Mouse (Mus musculus) cortical plate, adult 2 months (tissue): Measurements from ENCODE around the gene Rims3. TPM values are rescaled to one million over a fixed set of nuclear protein-coding genes. Genes with fewer than 3 reads are reported as not detected.

Experiments used
- H3K27ac ChIP-seq: fragments of 200-500 bp; 2 replicates; pipeline ENCODE4 v1.5.1; 2012; ENCODE audit warnings: low read length, control low read depth, inconsistent platforms; ENCODE audit not compliant: insufficient read depth
- H3K4me1 ChIP-seq: fragments of 200-500 bp; 2 replicates; pipeline ENCODE4 v1.6.1; 2011; ENCODE audit warnings: low read length; ENCODE audit not compliant: control insufficient read depth, insufficient read depth
- H3K4me3 ChIP-seq: fragments of 200-500 bp; 2 replicates; pipeline ENCODE4 v1.5.1; 2011; ENCODE audit warnings: mild to moderate bottlenecking, low read length, control low read depth; ENCODE audit not compliant: insufficient read depth
- CTCF ChIP-seq: fragments of 200-500 bp; IDR thresholded peaks from 2 replicates; pipeline ENCODE4 v1.5.1; 2011; ENCODE audit warnings: mild to moderate bottlenecking, control low read depth, low read length; ENCODE audit not compliant: insufficient read depth; ENCODE audit errors: extremely low read depth
- POLR2A ChIP-seq: fragments of 200-500 bp; IDR thresholded peaks from 2 replicates; pipeline ENCODE4 v1.6.1; 2011; ENCODE audit warnings: mild to moderate bottlenecking, low read length, control low read depth; ENCODE audit not compliant: insufficient read depth; ENCODE audit errors: extremely low read depth
- polyA plus RNA-seq: library from polyadenylated mRNA; depleted of rRNA; stranded (reverse); fragments of >200 nt; gene quantifications from 2 replicates; pipeline ENCODE4 v1.2.3, GENCODE M21; 2012; rRNA removed

Gene Rims3
- polyA plus RNA-seq, 1 experiment = 95.7 TPM

- TF ChIP-seq POLR2A (no peak), CTCF (0 out of 2 replicates have a peak, but pooled peaks have one; percentile 28)
Observed at GRCm38 (mm10) chr4:120925386-120925785, 70.8 kb downstream of the Rims3 start.

GRCm38 (mm10) chr4:120928686-120929085, 74.1 kb downstream of the Rims3 start:
- Histone ChIP-seq H3K4me3 (no peak overlapping the region), H3K4me1 (no peaks in the 10 kb centered on the region), H3K27ac (no peak overlapping the region)
- TF ChIP-seq POLR2A (no peak), CTCF (no peak)

More at GRCm38 (mm10) chr4:120925386-120925785, 70.8 kb downstream of the Rims3 start:
- Histone ChIP-seq H3K4me1 (no peaks in the 10 kb centered on the region), H3K4me3 (peak overlapping the region; percentile 93), H3K27ac (no peak overlapping the region)

GRCm38 (mm10) chr4:120930736-120931135, 76.1 kb downstream of the Rims3 start:
- H3K27ac ChIP-seq = no peak overlapping the region
- no peaks in the 10 kb centered on the region for H3K4me1 ChIP-seq
- H3K4me3 ChIP-seq = no peak overlapping the region
- no peak for TF ChIP-seq POLR2A
- TF ChIP-seq CTCF = no peak

GRCm38 (mm10) chr4:120935006-120935405, 80.4 kb downstream of the Rims3 start:
- TF ChIP-seq POLR2A (no peak), CTCF (no peak)

More at GRCm38 (mm10) chr4:120935006-120935405, 80.4 kb downstream of the Rims3 start:
- Histone ChIP-seq H3K4me3 (no peak overlapping the region), H3K4me1 (no peaks in the 10 kb centered on the region), H3K27ac (no peak overlapping the region)

Other genes starting within 250 kb of the Rims3 start
- gene Cited4, start 188.2 kb upstream of the Rims3 start, polyA plus RNA-seq = 16.8 and 18.1 TPM in 2 replicates
- 10.9 and 11.2 TPM in 2 replicates for gene Kcnq4, start 106.2 kb upstream of the Rims3 start, polyA plus RNA-seq
- gene Nfyc, start 23.2 kb upstream of the Rims3 start, polyA plus RNA-seq = 87.5 and 88.5 TPM in 2 replicates
- gene Exo5, start 70.2 kb downstream of the Rims3 start, polyA plus RNA-seq = 11.3 and 12.2 TPM in 2 replicates
- gene Zfp69, start 96.9 kb downstream of the Rims3 start, polyA plus RNA-seq = 1.5 and 2.2 TPM in 2 replicates
- 100 and 101 TPM in 2 replicates for gene Smap2, start 162.4 kb downstream of the Rims3 start, polyA plus RNA-seq
- 5.3 and 5.6 TPM in 2 replicates for gene Col9a2, start 184.6 kb downstream of the Rims3 start, polyA plus RNA-seq
- gene Zmpste24, start 243.4 kb downstream of the Rims3 start, polyA plus RNA-seq = 20.4 and 22.0 TPM in 2 replicates